Mouse (Mus musculus): Measurements from ENCODE around the gene Gja5.

Gja5 gene

DNA sequence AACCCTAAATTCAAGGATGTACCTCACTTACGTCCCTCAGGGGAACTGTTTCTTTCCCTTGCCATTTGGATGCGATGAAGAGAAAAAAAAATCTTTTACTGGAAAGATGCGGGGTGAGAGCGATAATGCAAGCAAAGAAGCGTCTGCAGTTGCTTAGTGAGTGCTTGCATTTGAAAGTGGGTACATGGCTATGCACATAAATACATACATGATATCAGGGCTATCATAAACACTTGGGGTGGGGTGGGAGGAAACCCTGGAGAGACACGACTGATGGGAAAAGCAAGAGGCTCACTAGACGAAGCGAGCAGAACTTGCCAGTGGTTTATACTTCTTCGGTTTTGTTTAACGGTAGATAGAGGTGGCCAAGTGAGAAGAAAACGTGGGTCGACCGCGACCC, at the start of gene Gja5:
Gja5 (plus strand) TSS at position 301 of the 400 bp plus-strand sequence.
- in situ Hi-C loops (cut with MboI; ENCODE audit: low pct_unique_long_range_greater_than_20kb in 1 of 2, low sequenced_read_pairs in 2 of 2, unreplicated experiment in 1 of 2) = no loop called here

DNA sequence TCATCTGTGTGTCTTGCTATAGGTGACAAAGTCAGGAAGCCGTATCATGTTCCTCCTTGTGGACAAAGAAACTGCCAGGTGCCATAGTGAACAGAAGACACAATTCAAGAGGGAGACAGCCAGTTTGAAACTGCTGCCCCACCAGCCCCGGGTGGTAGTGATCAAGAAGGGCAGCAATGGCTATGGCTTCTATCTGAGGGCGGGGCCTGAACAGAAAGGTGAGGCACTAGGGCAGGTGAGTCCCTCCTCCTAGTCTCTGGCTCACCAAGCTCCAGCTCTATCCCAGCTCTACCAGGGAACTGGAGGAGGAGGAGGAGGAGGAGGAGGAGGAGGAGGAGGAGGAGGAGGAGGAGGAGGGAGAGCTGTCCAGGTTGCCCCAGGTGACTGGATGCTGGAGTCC, 48.7 kb upstream of the Gja5 start:
- in situ Hi-C loops (cut with MboI; ENCODE audit: low pct_unique_long_range_greater_than_20kb in 1 of 2, low sequenced_read_pairs in 2 of 2, unreplicated experiment in 1 of 2) = no loop called here

DNA sequence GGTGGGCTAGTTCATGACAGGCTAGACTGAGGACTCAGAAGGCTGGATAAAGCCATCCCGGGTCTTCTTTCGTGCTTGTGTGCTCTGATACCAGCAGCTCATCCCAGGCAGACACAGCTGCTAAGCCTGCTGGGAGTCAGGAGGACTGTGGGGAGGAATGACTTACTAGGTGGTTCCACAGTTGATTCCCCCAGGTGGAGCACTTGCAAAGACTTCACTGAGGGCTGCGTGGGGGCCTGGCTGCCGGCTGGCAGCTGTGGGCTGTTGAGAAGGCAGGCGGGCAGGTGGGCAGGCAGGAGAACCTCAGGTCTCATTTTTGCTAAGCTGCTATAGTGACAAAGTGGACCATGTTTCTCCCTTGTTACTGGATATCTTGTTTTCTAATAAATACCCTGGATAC, 44.0 kb upstream of the Gja5 start:
- in situ Hi-C loops (cut with MboI; ENCODE audit: low pct_unique_long_range_greater_than_20kb in 1 of 2, low sequenced_read_pairs in 2 of 2, unreplicated experiment in 1 of 2) = no loop called here

DNA sequence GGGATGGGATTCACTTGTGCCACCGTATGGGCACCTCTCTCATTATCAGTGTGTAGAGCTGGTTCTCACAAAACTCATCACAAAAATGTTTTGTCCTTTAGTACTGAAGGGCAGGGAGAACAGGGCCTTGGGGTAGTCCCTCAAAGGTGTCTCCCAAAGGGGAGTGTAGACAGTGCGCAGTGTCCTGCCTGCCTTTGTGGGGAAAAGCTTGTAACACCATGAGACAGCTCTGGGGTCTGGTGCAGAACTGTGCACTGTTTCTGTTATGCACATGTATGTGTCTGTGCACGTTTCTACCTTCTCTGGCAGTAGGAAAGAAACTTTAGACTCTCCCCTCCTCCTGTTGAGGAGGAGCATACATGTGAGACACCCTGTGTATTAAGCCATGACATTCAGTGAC, 36.6 kb upstream of the Gja5 start:
- in situ Hi-C loops (cut with MboI; ENCODE audit: low pct_unique_long_range_greater_than_20kb in 1 of 2, low sequenced_read_pairs in 2 of 2, unreplicated experiment in 1 of 2) = no loop called here

DNA sequence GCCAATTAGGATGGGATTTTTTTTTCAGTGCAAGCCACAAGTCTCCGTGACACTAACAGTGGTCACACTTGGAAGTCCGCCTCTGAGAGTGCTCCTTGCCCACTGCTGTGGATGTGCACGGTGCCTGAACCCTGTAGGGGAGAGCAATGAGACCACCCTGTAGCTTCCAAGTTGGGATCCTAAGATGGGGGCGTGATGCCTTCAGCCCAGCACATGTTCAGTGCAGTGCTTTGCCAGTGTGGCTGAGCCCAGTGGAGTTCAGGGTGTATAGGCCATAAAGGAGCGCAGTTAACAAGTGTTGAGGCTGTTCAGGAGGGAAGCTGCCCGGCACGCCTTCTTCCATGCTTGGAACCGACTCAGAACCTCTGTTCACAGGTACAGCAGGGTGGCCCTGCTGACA, 35.9 kb upstream of the Gja5 start:
- in situ Hi-C loops (cut with MboI; ENCODE audit: low pct_unique_long_range_greater_than_20kb in 1 of 2, low sequenced_read_pairs in 2 of 2, unreplicated experiment in 1 of 2) = no loop called here

DNA sequence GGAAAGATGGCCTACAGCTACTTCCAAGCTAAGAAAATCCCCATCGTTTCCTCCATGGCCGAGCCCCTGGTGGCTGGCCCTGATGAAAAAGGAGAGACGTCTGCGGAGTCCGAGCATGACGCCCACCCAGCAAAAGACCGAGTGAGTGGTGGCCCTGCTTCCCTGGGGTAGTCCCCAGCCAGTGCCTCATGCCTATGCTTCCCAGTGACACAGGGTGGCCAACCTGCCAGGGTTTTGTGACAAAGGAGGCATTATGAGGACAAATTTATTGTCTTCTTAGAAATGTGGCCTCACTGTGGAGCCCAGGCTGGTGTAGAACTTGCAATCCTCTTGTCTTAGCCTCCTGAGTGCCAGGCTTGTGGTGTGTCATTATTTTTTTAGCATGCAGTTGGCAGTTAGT, 35.4 kb upstream of the Gja5 start:
- in situ Hi-C loops (cut with MboI; ENCODE audit: low pct_unique_long_range_greater_than_20kb in 1 of 2, low sequenced_read_pairs in 2 of 2, unreplicated experiment in 1 of 2) = no loop called here

DNA sequence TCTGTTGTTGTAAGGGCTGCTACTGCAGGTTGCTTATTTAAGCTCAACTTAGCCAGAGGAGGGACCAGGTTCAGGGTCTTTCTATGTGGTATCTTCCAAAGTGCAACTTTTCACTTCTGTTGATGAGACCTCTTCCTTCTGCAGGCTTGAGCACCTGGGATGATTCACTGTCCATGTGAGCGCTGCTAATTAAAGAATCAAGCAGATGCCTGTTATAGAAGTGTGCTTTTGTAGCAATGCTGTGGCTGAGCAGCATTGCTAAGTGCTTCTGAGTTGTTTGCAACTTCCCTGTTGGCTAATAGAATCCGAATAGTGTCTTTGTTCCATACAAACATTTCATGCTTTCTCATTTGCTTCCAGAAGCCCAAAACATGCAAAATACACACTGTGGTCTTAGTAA, 34.2 kb upstream of the Gja5 start:
- in situ Hi-C loops (cut with MboI; ENCODE audit: low pct_unique_long_range_greater_than_20kb in 1 of 2, low sequenced_read_pairs in 2 of 2, unreplicated experiment in 1 of 2) = no loop called here

DNA sequence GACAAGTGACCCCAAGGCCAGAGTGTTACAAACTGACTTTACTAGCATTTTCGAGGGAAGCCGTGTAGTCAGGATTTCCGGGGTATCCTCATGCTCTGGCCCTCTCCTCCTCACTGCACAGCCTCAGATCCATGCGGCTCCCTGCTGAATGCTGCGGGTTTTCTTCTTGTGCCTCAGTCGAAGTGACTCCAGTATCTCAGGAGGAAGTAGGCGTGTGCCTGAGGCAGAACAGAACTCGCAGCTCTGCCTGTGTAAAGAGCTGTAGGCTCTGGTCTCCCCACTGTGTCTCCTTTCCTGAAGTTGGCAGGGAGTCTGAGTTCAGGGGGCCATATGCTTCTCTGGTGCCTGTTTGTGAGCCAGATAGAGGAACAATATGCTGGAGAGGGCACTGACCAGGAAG, 33.4 kb upstream of the Gja5 start:
- in situ Hi-C loops (cut with MboI; ENCODE audit: low pct_unique_long_range_greater_than_20kb in 1 of 2, low sequenced_read_pairs in 2 of 2, unreplicated experiment in 1 of 2) = no loop called here

DNA sequence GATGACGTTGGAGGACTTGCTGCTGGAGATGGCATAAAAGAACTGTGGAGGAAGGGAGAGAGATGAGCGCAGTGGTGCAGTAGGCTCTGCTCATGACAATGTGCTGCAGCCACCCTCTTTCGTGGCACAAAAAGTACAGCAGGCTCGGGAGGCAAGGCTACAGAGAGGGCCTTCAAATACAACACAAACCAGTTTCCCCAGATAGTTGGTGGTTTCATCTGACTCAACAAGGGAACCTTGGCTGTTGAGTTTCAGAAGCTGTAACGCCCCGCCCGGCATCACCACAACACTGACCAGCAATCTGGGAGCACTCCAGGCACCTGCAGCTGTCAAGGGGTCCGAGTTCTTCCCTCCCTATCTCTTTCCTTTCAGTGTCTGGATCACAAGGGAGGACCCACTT, 32.0 kb upstream of the Gja5 start:
- in situ Hi-C loops (cut with MboI; ENCODE audit: low pct_unique_long_range_greater_than_20kb in 1 of 2, low sequenced_read_pairs in 2 of 2, unreplicated experiment in 1 of 2) = no loop called here

DNA sequence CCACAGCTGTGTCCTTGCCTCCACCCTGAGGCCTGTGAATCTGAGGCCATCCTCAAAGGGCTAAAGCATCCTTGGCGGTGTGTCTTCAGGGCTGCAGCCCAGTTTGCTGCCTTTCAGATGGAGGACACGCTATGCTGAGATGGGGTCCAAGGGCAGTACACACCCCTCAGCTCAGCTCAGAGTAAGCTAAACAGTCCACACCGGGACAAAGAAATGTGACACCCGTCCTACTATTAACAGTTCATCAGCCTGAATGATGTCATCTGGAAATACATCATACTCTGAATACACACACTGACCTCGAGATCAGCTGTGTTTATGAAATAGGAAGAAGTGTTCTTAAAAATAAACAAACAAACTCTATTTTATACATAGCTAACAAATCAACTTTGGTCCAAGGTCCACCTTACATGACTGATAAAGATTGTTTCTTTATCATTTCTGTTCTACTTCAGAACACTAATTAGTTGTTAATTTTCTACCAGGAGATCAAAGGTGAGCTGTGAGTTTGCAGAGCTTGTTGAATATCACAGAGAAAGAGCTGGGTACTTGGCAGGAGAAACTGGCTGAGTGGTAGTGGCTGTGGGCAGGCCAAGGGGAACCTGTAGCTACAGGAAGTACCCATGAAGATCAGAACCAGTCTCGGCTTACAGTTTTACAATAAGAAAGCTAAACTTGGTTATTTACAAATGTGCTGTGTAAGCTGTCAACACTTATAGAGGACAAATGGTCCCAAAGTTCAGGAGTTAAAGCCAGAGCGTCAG, 29.5 kb upstream of the Gja5 start:
- in situ Hi-C loops (cut with MboI; ENCODE audit: low pct_unique_long_range_greater_than_20kb in 1 of 2, low sequenced_read_pairs in 2 of 2, unreplicated experiment in 1 of 2) = no loop called here

DNA sequence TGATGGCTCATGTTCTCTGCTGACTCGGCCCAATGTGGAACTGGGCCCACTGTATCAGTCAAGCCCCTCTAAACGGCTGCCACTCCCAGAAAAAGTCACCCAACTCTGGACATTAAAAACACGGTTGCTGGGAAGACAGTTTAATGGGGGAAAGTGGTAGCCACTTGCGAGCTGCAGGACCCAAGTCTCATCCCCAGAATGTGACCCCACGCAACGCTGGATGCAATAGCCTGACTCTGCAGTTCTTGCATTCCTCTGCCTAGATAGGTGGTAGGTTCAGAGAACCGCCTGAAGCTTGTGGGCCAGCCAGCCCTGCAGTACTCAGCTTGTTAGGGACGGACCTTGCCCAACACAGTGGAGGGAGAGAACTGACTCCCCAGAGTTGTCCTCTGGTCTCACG, 25.0 kb upstream of the Gja5 start:
- in situ Hi-C loops (cut with MboI; ENCODE audit: low pct_unique_long_range_greater_than_20kb in 1 of 2, low sequenced_read_pairs in 2 of 2, unreplicated experiment in 1 of 2) = no loop called here

DNA sequence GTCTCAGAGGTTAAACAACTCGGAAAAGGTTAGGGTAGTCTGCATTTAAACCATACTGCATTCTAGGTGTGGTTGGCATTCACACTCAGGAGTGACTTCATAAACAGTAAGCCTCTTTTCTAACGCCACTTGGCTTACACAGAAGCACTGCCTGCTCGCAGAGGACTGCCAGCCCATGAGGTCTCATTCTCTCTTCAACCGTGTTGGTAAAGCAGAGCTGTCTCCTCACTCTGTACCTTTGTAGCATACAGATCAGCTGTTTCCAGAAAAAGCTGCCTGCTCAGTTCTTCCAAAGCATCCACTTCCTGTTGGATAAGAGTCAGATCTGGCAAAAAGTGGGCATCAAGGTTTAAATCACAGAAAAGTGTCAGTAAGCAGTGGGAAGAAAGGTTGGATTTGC, 24.1 kb upstream of the Gja5 start:
- in situ Hi-C loops (cut with MboI; ENCODE audit: low pct_unique_long_range_greater_than_20kb in 1 of 2, low sequenced_read_pairs in 2 of 2, unreplicated experiment in 1 of 2) = no loop called here

DNA sequence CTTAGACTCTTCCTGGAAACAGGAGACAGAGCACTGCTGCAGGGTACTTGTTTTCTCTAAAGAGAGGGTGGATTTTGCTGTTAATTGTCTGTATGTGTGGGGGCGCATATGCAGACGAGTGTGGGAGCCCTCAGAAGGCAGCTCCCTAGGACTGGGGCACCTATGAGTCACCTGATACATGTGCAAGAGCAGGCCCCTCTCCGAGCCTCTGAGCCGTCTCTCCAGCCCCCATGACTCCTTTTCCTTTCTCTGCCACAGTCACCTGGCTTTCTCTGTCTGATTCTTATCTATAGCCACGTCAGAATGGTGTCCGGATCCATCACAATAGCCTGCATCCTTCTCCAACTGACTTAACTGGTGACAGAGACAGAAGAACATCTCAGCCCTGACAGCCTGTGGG, 22.9 kb upstream of the Gja5 start:
- in situ Hi-C loops (cut with MboI; ENCODE audit: low pct_unique_long_range_greater_than_20kb in 1 of 2, low sequenced_read_pairs in 2 of 2, unreplicated experiment in 1 of 2) = no loop called here

DNA sequence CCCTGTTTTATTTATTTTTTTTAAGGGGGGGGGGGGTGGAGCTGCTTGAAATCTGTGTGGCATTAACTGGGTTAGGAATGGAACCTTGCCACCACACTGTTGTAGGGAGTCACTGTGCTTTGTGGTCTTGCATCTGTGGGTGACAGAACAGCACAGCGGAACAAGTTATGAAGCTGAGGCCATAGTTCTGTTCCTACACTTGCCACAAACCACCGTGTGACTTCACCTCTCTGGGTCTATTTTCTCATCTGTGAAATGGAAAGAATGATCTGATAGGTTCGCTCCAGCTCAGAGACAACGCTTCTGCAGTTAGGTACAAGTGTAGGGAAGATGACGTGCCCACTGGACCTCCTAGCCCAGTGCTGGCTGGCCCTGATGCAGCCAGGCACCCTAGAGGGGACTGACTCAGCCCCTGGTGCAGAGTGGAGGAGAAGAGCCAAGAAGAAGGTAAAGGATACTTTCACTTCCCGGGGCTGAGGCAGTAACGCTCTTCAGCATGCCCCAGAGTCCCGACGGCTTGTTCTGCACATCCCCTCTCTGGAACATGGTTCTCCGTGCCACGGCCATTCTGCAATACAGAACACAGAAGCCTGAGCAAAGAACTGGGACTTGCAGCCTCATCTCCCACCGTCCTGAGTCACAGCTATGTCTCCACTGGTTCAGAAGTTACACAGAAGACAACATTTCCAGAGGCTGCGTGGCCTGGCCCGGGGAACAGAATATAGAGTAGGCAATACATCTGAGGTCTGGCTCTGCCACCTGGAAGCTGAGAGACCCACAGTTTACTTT, 22.2 kb upstream of the Gja5 start:
- in situ Hi-C loops (cut with MboI; ENCODE audit: low pct_unique_long_range_greater_than_20kb in 1 of 2, low sequenced_read_pairs in 2 of 2, unreplicated experiment in 1 of 2) = no loop called here

DNA sequence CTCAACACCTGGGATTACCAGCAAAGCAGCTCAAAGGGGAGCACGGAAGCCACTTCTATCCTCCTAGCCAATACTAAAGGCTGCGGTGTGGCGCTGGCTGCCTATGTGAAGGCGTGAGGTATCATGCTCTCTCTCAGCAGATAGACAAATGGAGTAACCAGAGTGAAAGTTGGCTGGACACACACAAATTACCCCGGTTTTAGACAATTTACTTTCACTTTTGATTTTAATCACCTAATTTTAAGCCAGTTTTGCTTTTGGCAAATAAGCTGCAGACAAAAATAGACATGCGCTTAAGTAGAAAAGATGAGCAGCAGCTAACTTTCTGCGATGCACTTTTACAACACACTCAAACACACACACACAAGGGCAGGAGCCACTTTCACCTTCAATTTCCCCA, 20.8 kb upstream of the Gja5 start:
- in situ Hi-C loops (cut with MboI; ENCODE audit: low pct_unique_long_range_greater_than_20kb in 1 of 2, low sequenced_read_pairs in 2 of 2, unreplicated experiment in 1 of 2) = no loop called here

DNA sequence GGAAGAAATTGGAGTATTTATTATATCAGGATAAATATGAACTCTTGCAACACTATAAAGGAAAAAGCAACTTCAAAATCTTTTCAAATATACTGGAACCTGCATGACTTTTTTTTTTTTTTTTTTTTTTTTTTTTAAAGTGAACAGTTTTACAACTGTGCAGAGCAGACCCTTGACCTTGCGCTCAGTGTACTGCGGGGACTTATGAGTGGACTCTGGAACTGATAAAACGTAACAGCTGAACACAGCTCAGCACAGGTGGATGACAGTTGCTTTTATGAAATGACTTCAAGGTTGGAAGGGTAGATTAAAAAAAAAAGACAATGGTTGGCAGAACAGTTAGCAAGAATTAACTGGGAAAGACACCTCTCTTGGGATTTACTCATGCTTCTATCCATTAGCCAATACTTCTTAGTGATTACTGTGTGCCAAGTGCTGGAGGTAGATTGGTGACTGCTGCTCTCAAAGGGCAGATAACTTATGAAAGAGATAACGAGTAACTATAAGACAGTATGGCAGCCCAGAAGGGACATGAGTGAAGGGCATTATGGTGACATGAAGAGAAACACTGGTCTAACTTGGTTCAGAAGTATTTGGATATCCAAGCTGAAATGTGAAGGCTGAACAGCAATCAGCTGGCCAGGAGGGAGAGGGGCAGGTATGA, 2.0 kb upstream of the Gja5 start:
- in situ Hi-C loops (cut with MboI; ENCODE audit: low pct_unique_long_range_greater_than_20kb in 1 of 2, low sequenced_read_pairs in 2 of 2, unreplicated experiment in 1 of 2) = no loop called here

DNA sequence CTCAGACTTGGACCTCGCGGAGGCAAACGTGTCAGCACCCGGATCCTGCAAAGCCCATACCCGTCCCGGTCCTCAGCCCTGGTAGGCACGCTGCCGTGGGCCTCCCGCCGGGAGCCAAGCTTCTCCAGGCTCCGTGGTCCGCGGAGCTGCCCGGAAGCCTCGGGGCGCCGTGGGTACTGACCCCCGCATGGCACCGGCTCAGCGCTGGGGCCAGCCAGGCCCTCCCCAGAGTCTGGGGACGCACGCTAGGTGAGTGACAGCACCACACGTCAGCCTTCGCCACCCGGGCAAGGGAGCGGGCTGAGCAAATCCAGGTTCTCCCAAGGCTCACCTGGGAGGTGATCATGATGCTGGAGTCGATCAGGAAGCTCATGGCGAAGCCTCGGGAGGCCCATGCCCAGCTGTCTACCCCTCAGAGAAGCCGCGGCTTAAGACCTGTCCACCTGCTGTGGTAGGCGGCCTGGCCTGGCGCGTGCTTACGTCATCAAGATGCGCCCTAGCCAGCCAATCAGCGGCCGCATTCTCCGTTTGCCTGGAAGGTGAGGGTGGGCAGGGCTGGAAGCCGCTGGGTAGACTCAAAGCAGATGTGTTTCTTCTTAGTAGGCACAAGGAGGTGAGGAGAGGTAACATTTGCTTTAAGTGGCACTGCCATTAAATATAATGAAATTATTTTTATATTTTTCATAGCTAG, 503 bp downstream of the Gja5 start, which contains the start of gene Gpr89:
Gpr89 (minus strand) TSS at position 496 of the 691 bp plus-strand sequence.
- in situ Hi-C loops (cut with MboI; ENCODE audit: low pct_unique_long_range_greater_than_20kb in 1 of 2, low sequenced_read_pairs in 2 of 2, unreplicated experiment in 1 of 2) = no loop called here

DNA sequence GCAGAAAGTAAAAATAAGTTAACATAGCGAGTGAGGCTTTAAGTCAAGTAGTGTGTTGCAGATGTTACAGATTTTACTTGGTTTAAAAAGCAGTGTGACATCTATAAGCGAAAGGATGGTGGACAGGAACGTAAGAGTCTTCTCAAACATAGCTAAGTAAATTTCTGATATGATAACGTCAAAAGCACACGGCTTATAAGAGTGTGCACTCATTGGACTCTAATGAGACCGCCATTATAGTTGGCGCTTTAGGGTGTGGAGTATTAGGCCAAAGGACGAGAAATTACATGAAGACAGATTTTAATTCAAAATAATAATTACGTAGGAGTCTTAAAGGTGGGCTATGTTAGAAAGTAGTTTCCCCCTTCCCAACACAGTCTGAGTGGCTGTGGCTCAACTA, 1.1 kb downstream of the Gja5 start:
- in situ Hi-C loops (cut with MboI; ENCODE audit: low pct_unique_long_range_greater_than_20kb in 1 of 2, low sequenced_read_pairs in 2 of 2, unreplicated experiment in 1 of 2) = no loop called here

DNA sequence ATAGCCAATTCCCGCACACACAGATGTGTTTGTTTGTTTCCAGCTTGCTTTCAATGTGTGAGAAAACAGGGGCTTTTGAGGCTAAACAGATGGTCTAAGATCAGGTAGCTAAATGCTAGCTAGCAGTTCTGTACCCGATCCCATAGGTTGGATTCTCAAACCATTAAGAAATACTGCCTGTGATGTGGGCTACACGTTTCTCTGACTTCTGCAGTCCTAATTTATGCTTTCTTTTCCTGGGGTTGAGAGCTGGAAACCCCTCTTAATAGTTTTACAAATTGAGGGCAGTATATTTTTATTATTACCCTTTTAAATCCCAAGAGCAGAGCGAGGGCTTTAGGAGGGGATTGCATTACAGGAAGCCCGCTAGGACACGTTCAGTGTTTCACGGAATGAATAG, 16.5 kb downstream of the Gja5 start:
- in situ Hi-C loops (cut with MboI; ENCODE audit: low pct_unique_long_range_greater_than_20kb in 1 of 2, low sequenced_read_pairs in 2 of 2, unreplicated experiment in 1 of 2) = no loop called here
